Mouse (Mus musculus): ENCODE measurements around the gene 1600002K03Rik. TPM values are rescaled to one million over a fixed set of nuclear protein-coding genes. Genes with fewer than 3 reads are reported as not detected.

Gene 1600002K03Rik
- polyA plus RNA-seq, 1 experiment, result 11.2 TPM

GRCm38 (mm10) chr10:80155277-80155676, 17.5 kb upstream of the 1600002K03Rik start:
- Histone ChIP-seq H3K27me3 (replicated peaks; ENCODE audit: control insufficient read depth, insufficient read depth, low read length) (no peaks in the 10 kb centered on the region), H3K4me1 (ENCODE audit: control insufficient read depth, insufficient read depth, low read length) (peaks cover 45% of the 10 kb centered on the region), H3K4me3 (ENCODE audit: insufficient read depth, low read depth, low read length) (no peak overlapping the region), H3K36me3 (ENCODE audit: control insufficient read depth, insufficient read depth, low read length) (peaks cover 21% of the 10 kb centered on the region), H3K27ac (ENCODE audit: insufficient read depth, low read depth, low read length) (no peak overlapping the region)
- DNase-seq, result no peak
- TF ChIP-seq POLR2A (IDR thresholded peaks at IDR 0.05; ENCODE audit: low read depth, low read length) (no peak), CTCF (conservative IDR thresholded peaks at IDR 0.05; ENCODE audit: insufficient read depth, insufficient read length, low read depth, low read length) (no peak)
- 16% methylated on average over 1 of the region's 1 CpGs for WGBS

- peak overlapping the region; percentile 59 for H3K27ac ChIP-seq (ENCODE audit: insufficient read depth, low read depth, low read length)
- H3K4me1 ChIP-seq (ENCODE audit: control insufficient read depth, insufficient read depth, low read length), result peaks cover 49% of the 10 kb centered on the region
- TF ChIP-seq CTCF (conservative IDR thresholded peaks at IDR 0.05; ENCODE audit: insufficient read depth, insufficient read length, low read depth, low read length), result no peak
- no peak for TF ChIP-seq POLR2A (IDR thresholded peaks at IDR 0.05; ENCODE audit: low read depth, low read length)
- WGBS, result 62% methylated on average over 29 of the region's 29 CpGs
- peak; percentile 17 for DNase-seq
- H3K27me3 ChIP-seq (replicated peaks; ENCODE audit: control insufficient read depth, insufficient read depth, low read length), result no peaks in the 10 kb centered on the region
- H3K36me3 ChIP-seq (ENCODE audit: control insufficient read depth, insufficient read depth, low read length), result peaks cover 18% of the 10 kb centered on the region
- H3K4me3 ChIP-seq (ENCODE audit: insufficient read depth, low read depth, low read length), result no peak overlapping the region
Observed at GRCm38 (mm10) chr10:80156002-80156751, 16.6 kb upstream of the 1600002K03Rik start.

- Histone ChIP-seq H3K36me3 (ENCODE audit: control insufficient read depth, insufficient read depth, low read length) (peaks cover 18% of the 10 kb centered on the region), H3K27ac (ENCODE audit: insufficient read depth, low read depth, low read length) (peak overlapping the region; percentile 59), H3K4me1 (ENCODE audit: control insufficient read depth, insufficient read depth, low read length) (peaks cover 52% of the 10 kb centered on the region), H3K4me3 (ENCODE audit: insufficient read depth, low read depth, low read length) (no peak overlapping the region), H3K27me3 (replicated peaks; ENCODE audit: control insufficient read depth, insufficient read depth, low read length) (no peaks in the 10 kb centered on the region)
- 40% methylated on average over 7 of the region's 7 CpGs for WGBS
- DNase-seq, result peak; percentile 76
- TF ChIP-seq POLR2A (IDR thresholded peaks at IDR 0.05; ENCODE audit: low read depth, low read length) (no peak), CTCF (conservative IDR thresholded peaks at IDR 0.05; ENCODE audit: insufficient read depth, insufficient read length, low read depth, low read length) (no peak)
Observed at GRCm38 (mm10) chr10:80156752-80157053, 16.0 kb upstream of the 1600002K03Rik start.

- TF ChIP-seq POLR2A (IDR thresholded peaks at IDR 0.05; ENCODE audit: low read depth, low read length), result no peak
- TF ChIP-seq CTCF (conservative IDR thresholded peaks at IDR 0.05; ENCODE audit: insufficient read depth, insufficient read length, low read depth, low read length), result no peak
- Histone ChIP-seq H3K27ac (ENCODE audit: insufficient read depth, low read depth, low read length) (peak overlapping the region; percentile 30), H3K36me3 (ENCODE audit: control insufficient read depth, insufficient read depth, low read length) (peaks cover 18% of the 10 kb centered on the region), H3K27me3 (replicated peaks; ENCODE audit: control insufficient read depth, insufficient read depth, low read length) (no peaks in the 10 kb centered on the region), H3K4me3 (ENCODE audit: insufficient read depth, low read depth, low read length) (no peak overlapping the region), H3K4me1 (ENCODE audit: control insufficient read depth, insufficient read depth, low read length) (peaks cover 58% of the 10 kb centered on the region)
- WGBS, result 49% methylated on average over 15 of the region's 15 CpGs
- DNase-seq, result peak; percentile 14
Observed at GRCm38 (mm10) chr10:80157141-80157929, 15.4 kb upstream of the 1600002K03Rik start.

- no peak overlapping the region for H3K4me3 ChIP-seq (ENCODE audit: insufficient read depth, low read depth, low read length)
- peaks cover 18% of the 10 kb centered on the region for H3K36me3 ChIP-seq (ENCODE audit: control insufficient read depth, insufficient read depth, low read length)
- peaks cover 48% of the 10 kb centered on the region for H3K4me1 ChIP-seq (ENCODE audit: control insufficient read depth, insufficient read depth, low read length)
- WGBS, result 3% methylated on average over 18 of the region's 18 CpGs
- no peaks in the 10 kb centered on the region for H3K27me3 ChIP-seq (replicated peaks; ENCODE audit: control insufficient read depth, insufficient read depth, low read length)
- peak; percentile 86 for DNase-seq
- no peak for TF ChIP-seq CTCF (conservative IDR thresholded peaks at IDR 0.05; ENCODE audit: insufficient read depth, insufficient read length, low read depth, low read length)
- peak; percentile 63 for TF ChIP-seq POLR2A (IDR thresholded peaks at IDR 0.05; ENCODE audit: low read depth, low read length)
- H3K27ac ChIP-seq (ENCODE audit: insufficient read depth, low read depth, low read length), result peak overlapping the region; percentile 93
Observed at GRCm38 (mm10) chr10:80158307-80158986, 14.3 kb upstream of the 1600002K03Rik start.

- H3K4me1 ChIP-seq (ENCODE audit: control insufficient read depth, insufficient read depth, low read length), result peaks cover 48% of the 10 kb centered on the region
- WGBS, result 12% methylated on average over 12 of the region's 12 CpGs
- H3K36me3 ChIP-seq (ENCODE audit: control insufficient read depth, insufficient read depth, low read length), result peaks cover 15% of the 10 kb centered on the region
- H3K4me3 ChIP-seq (ENCODE audit: insufficient read depth, low read depth, low read length), result peak overlapping the region; percentile 29
- TF ChIP-seq POLR2A (IDR thresholded peaks at IDR 0.05; ENCODE audit: low read depth, low read length) (peak; percentile 1), CTCF (conservative IDR thresholded peaks at IDR 0.05; ENCODE audit: insufficient read depth, insufficient read length, low read depth, low read length) (no peak)
- peak overlapping the region; percentile 93 for H3K27ac ChIP-seq (ENCODE audit: insufficient read depth, low read depth, low read length)
- peak; percentile 63 for DNase-seq
- H3K27me3 ChIP-seq (replicated peaks; ENCODE audit: control insufficient read depth, insufficient read depth, low read length), result no peaks in the 10 kb centered on the region
Observed at GRCm38 (mm10) chr10:80159021-80159560, 13.7 kb upstream of the 1600002K03Rik start.

Measured in kidney, adult 2 months (tissue).